Mouse (Mus musculus): ENCODE measurements around the gene Eml1. TPM values are rescaled to one million over a fixed set of nuclear protein-coding genes. Genes with fewer than 3 reads are reported as not detected.

The Eml1 gene
- total and polyA plus RNA-seq, 2 experiments from 2014 or later, result 41.2 to 55.2 TPM

DNA sequence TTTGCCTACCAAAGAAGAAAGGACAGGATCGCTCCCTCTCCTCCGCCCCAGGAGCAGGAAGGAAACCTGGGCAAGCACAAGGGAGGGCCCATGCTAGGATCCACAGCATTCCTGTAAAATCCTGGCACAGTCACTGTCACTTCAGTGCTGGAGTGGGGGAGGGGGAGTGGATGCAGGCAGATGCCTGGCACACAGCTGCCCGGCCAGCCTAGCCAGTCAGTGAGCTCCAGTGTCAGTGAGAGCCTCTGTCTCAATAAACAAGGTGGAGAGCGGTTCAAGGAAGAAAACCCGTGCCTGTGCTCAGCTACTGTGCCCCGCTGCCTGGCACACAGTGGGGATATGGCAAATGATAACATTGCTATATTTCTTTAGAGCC is 24.5 kb downstream of the Eml1 start:
- Histone ChIP-seq H3K9me3 (ENCODE audit: low read length) (no peaks in the 10 kb centered on the region), H3K4me3 (ENCODE audit: low read length) (no peak overlapping the region), H3K9ac (replicated peaks; ENCODE audit: low read length) (no peak overlapping the region), H3K4me1 (ENCODE audit: insufficient read depth, low read length) (peaks cover 30% of the 10 kb centered on the region), H3K4me2 (ENCODE audit: low read depth, low read length) (no peak overlapping the region), H3K27me3 (ENCODE audit: insufficient read depth, low read length) (no peaks in the 10 kb centered on the region), H3K36me3 (ENCODE audit: insufficient read depth, low read length) (no peaks in the 10 kb centered on the region), H3K27ac (peak overlapping the region; percentile 78)
- peak; percentile 33 for DNase-seq (ENCODE audit: low spot score)
- ATAC-seq, result no peak
- whole genome bisulfite sequencing, result 71% methylated on average over 6 of the region's 6 CpGs
- TF ChIP-seq CTCF (IDR thresholded peaks at IDR 0.05; ENCODE audit: low read depth), result no peak

DNA sequence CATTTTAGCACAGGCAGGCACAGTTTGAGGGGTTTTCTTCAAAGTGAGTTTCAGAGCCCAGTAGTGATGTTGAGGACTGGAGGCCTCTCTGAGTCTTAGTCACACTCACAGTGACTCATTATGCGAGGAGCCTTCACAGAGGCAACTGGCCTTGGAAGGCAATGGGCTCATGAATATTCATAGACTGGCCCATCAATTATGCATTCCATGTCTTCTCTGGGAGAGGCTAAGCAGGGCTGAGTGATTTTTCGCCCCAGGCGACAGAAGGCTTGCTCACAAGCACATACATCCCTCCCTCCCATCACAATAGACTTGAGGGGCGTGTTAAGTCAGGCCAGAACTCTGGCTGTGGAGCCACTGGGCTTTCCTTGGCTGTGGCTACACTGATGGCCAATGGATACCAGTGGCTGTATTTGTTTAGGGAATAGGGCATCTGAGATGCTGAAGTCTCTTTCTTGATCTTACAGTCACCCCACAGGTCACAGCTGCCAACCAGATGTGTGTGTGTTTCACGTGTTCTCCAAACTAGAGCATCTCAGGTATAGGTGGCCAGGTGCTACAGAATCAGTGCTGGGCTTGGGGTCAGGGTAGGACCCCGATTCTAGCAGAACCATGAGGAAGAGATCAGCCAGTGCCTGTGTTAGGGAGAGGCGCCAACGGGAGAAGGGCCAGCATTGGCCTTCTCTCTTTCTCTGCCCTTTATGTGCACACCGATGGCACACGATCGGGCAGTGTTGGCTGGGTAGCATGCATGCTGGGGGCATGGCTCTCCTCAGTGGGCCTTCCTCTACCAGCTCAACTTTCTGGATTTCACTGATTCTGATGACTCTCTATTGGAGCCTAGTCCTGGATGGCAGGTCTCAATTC is 25.6 kb downstream of the Eml1 start:
- H3K9me3 ChIP-seq (ENCODE audit: low read length), result no peaks in the 10 kb centered on the region
- DNase-seq (ENCODE audit: low spot score) (peak; percentile 95), ATAC-seq (peak; percentile 96)
- H3K4me2 ChIP-seq (ENCODE audit: low read depth, low read length), result no peak overlapping the region
- no peak overlapping the region for H3K4me3 ChIP-seq (ENCODE audit: low read length)
- peak overlapping the region; percentile 78 for H3K27ac ChIP-seq
- peaks cover 30% of the 10 kb centered on the region for H3K4me1 ChIP-seq (ENCODE audit: insufficient read depth, low read length)
- WGBS, result 43% methylated on average over 11 of the region's 11 CpGs
- H3K36me3 ChIP-seq (ENCODE audit: insufficient read depth, low read length), result no peaks in the 10 kb centered on the region
- no peak overlapping the region for H3K9ac ChIP-seq (replicated peaks; ENCODE audit: low read length)
- TF ChIP-seq CTCF (IDR thresholded peaks at IDR 0.05; ENCODE audit: low read depth), result no peak
- no peaks in the 10 kb centered on the region for H3K27me3 ChIP-seq (ENCODE audit: insufficient read depth, low read length)

DNA sequence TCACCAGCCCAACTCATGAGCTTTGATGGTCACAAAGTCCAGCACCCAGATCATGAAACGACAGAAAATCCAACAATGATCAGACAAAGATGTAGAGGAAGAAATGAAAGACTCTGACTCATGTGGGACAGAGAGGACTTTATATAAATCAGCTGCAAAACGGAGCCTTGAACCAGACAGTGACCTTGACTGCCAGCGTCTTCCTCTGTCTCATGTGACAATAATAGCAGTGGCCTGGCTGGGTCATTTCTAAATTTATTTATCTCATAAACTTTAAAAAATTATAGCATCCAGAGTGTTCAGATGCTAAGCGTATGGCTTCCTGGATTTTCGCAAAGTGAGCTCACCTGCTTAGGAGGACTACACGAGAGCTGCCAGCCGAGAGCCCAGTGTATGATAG is 27.9 kb downstream of the Eml1 start:
- Histone ChIP-seq H3K4me1 (ENCODE audit: insufficient read depth, low read length) (peaks cover 24% of the 10 kb centered on the region), H3K36me3 (ENCODE audit: insufficient read depth, low read length) (no peaks in the 10 kb centered on the region), H3K9ac (replicated peaks; ENCODE audit: low read length) (no peak overlapping the region), H3K27ac (no peak overlapping the region), H3K9me3 (ENCODE audit: low read length) (no peaks in the 10 kb centered on the region), H3K4me2 (ENCODE audit: low read depth, low read length) (no peak overlapping the region), H3K4me3 (ENCODE audit: low read length) (no peak overlapping the region), H3K27me3 (ENCODE audit: insufficient read depth, low read length) (no peaks in the 10 kb centered on the region)
- DNase-seq (ENCODE audit: low spot score), result no peak
- WGBS, result 90% methylated on average over 7 of the region's 7 CpGs
- TF ChIP-seq CTCF (IDR thresholded peaks at IDR 0.05; ENCODE audit: low read depth), result no peak
- no peak for ATAC-seq

DNA sequence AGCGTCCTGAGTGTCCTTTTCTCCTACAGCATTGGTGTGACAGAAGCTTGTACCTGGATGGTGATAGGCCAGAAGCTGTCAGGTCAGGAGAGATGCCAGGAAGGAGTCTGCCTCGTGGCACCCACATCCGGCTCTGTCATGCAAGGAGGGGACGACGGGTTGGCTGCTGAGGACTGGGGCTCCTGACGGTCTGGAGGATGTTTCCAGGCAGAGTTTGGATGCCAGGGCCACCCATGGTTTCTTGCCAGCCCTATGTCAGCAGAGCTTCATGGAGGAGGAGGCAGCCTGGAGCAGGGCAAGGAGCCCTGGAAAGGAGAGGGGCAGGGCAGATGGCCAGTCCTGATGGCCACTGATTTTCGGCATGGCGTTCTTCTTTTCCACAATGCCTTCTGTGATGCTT is 28.4 kb downstream of the Eml1 start:
- no peak for ATAC-seq
- WGBS, result 73% methylated on average over 8 of the region's 8 CpGs
- no peaks in the 10 kb centered on the region for H3K36me3 ChIP-seq (ENCODE audit: insufficient read depth, low read length)
- peaks cover 24% of the 10 kb centered on the region for H3K4me1 ChIP-seq (ENCODE audit: insufficient read depth, low read length)
- H3K27ac ChIP-seq, result no peak overlapping the region
- H3K9me3 ChIP-seq (ENCODE audit: low read length), result no peaks in the 10 kb centered on the region
- no peaks in the 10 kb centered on the region for H3K27me3 ChIP-seq (ENCODE audit: insufficient read depth, low read length)
- no peak overlapping the region for H3K9ac ChIP-seq (replicated peaks; ENCODE audit: low read length)
- H3K4me2 ChIP-seq (ENCODE audit: low read depth, low read length), result no peak overlapping the region
- no peak for DNase-seq (ENCODE audit: low spot score)
- no peak for TF ChIP-seq CTCF (IDR thresholded peaks at IDR 0.05; ENCODE audit: low read depth)
- H3K4me3 ChIP-seq (ENCODE audit: low read length), result no peak overlapping the region

DNA sequence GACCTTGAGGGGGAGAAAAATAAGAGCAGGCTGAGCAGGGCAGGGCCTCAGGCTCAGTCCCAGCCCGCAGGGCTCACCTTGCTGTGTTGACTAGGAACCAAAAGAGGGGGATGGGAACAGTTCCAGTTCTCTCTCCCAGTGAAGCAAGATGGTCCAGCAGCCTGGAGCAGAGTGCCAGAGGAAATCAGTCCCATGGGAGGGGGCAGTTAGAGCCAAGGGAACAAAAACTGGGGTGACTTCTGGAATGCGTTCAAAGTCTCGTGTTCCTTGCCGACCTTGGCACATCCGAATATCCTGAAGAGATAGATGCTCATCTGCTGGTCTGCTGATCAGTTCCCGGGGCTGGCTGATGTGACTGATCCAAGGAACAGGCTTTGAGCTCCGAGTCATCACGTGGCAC is 30.2 kb downstream of the Eml1 start:
- Histone ChIP-seq H3K4me2 (ENCODE audit: low read depth, low read length) (no peak overlapping the region), H3K36me3 (ENCODE audit: insufficient read depth, low read length) (no peaks in the 10 kb centered on the region), H3K9me3 (ENCODE audit: low read length) (no peaks in the 10 kb centered on the region), H3K9ac (replicated peaks; ENCODE audit: low read length) (no peak overlapping the region), H3K4me3 (ENCODE audit: low read length) (no peak overlapping the region), H3K4me1 (ENCODE audit: insufficient read depth, low read length) (peaks cover 17% of the 10 kb centered on the region), H3K27me3 (ENCODE audit: insufficient read depth, low read length) (no peaks in the 10 kb centered on the region), H3K27ac (no peak overlapping the region)
- ATAC-seq, result no peak
- TF ChIP-seq CTCF (IDR thresholded peaks at IDR 0.05; ENCODE audit: low read depth), result no peak
- DNase-seq (ENCODE audit: low spot score), result no peak
- 56% methylated on average over 8 of the region's 8 CpGs for WGBS

DNA sequence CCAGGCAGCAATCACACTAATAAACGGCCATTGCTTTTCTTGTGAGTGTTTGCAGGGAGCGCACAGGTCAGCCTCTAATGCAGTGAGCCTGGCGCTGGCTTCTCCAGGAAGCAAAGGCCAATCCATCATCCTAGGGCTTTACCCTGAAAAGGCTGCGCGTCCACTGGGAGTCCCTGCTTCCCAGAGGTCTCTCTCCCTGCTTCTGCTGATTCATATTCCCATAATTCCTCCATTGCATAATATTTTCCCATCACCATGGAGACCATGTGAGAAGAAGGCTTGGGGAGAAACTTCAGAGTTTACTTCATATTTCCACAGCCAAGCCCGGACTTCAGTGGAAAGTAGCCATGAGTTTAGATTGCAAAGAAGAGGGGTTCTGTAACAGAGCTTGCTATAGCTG is 33.2 kb downstream of the Eml1 start:
- Histone ChIP-seq H3K4me1 (ENCODE audit: insufficient read depth, low read length) (no peaks in the 10 kb centered on the region), H3K4me2 (ENCODE audit: low read depth, low read length) (no peak overlapping the region), H3K27me3 (ENCODE audit: insufficient read depth, low read length) (no peaks in the 10 kb centered on the region), H3K36me3 (ENCODE audit: insufficient read depth, low read length) (no peaks in the 10 kb centered on the region), H3K4me3 (ENCODE audit: low read length) (no peak overlapping the region), H3K9ac (replicated peaks; ENCODE audit: low read length) (no peak overlapping the region), H3K27ac (no peak overlapping the region), H3K9me3 (ENCODE audit: low read length) (no peaks in the 10 kb centered on the region)
- no peak for TF ChIP-seq CTCF (IDR thresholded peaks at IDR 0.05; ENCODE audit: low read depth)
- WGBS, result 41% methylated on average over 6 of the region's 6 CpGs
- no peak for ATAC-seq
- peak; percentile 43 for DNase-seq (ENCODE audit: low spot score)

DNA sequence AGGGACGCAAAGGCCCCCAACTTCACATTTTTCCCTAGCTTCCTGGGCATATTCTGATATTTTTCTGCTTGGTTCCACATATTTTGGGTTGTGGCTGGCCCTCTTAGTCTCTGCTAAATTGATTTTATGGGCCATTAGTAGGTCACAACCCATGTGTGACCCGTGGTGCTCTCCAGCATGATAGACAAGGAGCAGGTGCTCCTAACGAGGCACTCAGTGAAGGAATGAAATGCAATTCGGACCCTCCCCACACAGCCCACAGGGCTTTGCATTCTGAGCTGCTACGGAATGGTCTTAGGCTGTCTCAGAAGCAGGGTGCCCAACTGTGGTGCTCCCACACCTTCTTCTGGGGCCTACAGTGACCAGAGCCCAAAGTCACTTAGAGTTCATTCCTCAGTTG is 38.3 kb downstream of the Eml1 start:
- no peak for ATAC-seq
- H3K27ac ChIP-seq, result no peak overlapping the region
- WGBS, result 53% methylated on average over 5 of the region's 5 CpGs
- no peak overlapping the region for H3K4me3 ChIP-seq (ENCODE audit: low read length)
- H3K36me3 ChIP-seq (ENCODE audit: insufficient read depth, low read length), result no peaks in the 10 kb centered on the region
- no peak overlapping the region for H3K9ac ChIP-seq (replicated peaks; ENCODE audit: low read length)
- DNase-seq (ENCODE audit: low spot score), result no peak
- TF ChIP-seq CTCF (IDR thresholded peaks at IDR 0.05; ENCODE audit: low read depth), result no peak
- H3K4me1 ChIP-seq (ENCODE audit: insufficient read depth, low read length), result 0 out of 2 replicates have a peak, but pooled peaks cover 10% of the 10 kb centered on the region
- H3K9me3 ChIP-seq (ENCODE audit: low read length), result no peaks in the 10 kb centered on the region
- no peaks in the 10 kb centered on the region for H3K27me3 ChIP-seq (ENCODE audit: insufficient read depth, low read length)
- no peak overlapping the region for H3K4me2 ChIP-seq (ENCODE audit: low read depth, low read length)

Data from hindbrain, postnatal 0 days (tissue).